Mouse (Mus musculus) cerebellum, adult 18-20 months (tissue): ENCODE measurements around the gene Pou5f1.

Source experiments
- DNase-seq, 2 experiments: peaks; one replicate each; pipeline ENCODE4 v3.0.0; 2021

The Pou5f1 gene

DNA sequence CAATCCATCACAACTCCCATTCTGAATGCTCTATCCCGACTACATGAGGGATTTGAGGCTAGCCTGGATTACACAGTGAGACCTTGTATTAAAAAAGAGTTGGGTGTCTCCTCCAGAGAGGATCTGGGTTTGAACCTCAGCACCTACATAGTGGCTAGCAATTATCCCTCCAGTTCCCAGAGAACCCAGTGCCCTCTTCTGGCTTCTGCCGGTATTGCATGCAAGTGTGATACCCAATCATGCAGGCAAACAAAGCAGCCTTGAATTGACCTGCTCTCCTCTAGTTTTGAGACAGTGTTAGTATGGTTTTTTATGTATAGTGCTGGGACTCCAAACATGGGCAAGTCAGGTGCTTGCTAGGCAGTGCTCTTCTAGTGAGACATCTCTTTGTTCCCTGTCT, 8.1 kb downstream of the Pou5f1 start:
- DNase-seq: peak; percentile 58 to 65

DNA sequence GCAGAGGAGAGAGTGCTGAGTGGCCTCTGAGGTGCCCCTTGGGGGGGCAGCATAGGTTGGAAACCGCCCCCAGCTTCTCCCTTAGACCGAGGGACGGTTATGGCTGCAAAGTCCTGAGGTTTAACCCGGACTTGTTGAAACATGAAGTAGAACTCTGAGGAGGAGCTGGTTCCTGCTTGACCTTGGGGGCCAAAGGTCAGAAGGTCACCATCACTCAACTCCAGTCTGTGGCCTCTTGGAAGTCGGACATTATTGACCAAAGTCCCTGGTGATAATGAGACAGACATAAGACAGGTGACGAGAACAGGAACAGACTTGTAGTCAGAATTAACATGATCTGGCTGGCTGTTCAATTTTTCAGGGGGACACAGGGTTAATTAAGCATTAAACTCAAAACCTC, 8.9 kb downstream of the Pou5f1 start:
- DNase-seq: no peak

DNA sequence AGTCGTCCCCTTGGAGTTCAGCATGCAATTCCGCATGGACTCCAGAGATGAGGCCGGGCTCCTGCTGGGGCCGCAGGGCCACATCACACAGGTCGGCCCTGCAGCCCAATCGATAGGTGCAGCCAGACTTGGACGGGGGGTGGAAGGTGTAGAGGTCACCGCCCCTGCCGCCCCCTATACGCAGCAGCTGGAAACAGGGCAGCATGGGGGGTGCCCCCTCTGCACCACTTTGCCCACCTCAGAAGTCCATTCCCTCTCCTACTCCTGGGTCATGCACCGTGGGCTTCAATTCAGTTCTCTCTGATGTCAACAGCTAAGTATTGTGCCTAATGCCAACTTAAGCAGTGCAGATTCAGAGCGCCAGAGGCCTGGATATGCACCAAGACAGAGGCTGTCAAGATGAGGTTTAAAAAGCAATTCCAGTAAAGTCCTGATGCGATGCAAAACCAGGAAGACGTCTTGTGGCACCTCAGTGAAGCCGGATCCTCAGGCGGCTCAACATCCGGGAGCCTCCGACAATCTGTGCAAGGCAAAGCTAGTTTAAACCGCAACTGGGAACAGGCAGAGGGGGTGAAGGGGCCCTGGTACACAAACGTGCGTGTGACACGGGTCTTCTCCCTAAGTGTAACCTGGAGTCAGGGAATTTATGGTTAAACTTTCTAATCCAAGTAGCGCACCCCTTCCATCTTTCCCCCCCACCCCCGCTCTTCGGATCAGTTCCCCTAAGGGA, 10.3 kb downstream of the Pou5f1 start:
- peak in 1 of 2 experiments; percentile 35 for DNase-seq

DNA sequence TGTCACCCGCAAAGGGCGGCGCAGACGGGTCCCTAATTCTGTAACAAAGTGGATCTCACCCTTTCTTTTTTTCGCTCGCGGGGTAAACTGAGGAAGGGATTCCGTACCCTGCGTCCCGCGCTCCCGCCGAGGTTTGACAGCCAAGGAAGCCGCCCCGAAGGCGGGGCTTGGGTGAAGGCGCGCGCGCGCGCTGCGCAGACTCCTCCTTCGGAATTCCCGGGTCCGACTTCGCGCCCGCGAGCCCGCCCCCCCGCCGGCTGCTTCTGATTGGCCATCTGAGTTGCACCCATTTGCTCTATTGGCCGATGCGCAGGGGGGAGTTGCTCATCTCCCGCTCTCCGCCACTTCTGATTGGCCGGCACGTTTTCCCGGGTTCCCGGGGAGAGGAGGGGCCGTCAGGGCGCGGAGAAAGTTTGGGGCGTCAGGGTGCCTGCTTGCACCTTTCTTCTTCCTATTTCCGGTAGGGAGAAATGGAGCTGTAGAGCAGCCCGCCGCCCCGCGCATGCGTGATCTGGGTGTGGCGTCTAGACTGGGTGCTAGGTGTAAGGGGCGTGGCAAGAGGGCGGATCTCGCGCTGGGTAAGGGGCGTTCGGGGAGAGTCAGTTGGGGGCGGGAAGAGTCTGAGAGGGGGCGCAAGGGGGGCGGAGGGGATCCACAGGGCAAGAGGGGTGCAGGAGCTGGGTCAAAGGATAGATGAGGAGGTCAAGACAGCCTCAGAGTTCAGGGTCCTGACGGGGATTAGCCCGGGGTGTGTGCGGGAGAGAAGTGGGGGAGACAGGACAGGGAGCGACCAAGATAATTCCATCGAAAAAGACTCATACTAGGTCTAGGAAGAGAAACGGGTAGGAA, 11.1 kb downstream of the Pou5f1 start, which contains the start of the genes Tcf19 and Cchcr1:
Tcf19 (minus strand) TSS at position 173 of the 849 bp plus-strand sequence.
Cchcr1 (plus strand) TSS at position 449 of the 849 bp plus-strand sequence.
- DNase-seq: peak; percentile 94 to 96

DNA sequence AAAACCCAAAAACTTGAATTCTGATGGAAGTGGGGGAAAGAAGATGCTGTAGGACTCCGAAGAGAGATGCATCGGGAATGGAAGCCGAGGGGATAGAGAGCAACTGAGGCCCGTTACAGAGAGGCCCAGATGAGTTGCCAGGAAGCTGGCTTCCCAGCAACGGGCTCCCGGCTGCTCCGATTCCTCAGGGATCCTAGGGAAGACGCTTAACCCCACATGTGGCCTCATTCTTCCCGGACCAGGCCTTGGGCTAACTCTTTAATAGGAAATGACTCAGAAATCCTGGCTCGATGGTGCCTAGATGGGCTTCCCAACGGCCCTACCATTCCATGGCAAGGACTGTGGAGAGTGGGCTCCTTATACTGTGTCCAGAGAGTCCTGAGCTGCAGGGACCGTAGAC, 11.7 kb downstream of the Pou5f1 start:
- DNase-seq: no peak

DNA sequence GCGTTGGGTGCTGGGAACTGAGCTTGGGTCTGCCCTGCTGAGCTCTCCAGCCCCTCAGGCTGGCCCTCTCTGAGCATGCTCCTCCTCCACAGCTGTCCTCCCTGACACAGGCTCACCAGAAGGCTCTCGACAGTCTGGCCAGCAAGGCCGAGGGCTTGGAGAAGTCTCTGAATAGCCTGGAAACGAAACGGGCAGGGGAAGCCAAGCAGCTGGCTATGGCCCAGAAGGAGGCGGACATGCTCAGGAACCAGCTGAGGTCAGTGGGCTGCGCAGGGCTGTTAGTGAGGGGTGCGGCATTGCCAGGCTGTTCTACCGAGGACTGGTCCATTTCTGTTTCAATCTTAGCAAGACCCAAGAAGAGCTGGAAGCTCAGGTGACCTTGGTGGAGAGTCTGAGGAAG, 18.5 kb downstream of the Pou5f1 start:
- no peak for DNase-seq

DNA sequence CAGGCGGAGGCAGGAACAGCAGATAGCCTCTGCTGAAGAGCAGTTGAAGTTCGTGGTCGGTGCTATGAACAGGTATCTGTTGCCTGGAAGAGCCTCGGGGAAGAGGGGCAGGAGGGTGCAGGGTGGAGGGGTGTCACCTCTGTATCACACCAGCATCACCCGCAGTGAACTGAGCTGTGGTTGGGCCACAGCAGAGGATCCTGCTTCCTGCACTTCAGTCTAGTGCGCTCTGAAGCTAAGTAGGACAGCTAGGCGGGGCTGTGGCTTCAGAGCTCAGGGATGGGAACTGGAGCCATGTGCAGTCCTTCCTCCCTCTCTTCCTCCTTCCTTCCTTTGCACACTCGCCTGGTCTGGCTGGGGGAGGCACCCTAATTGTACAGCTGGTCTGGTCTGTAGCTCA, 20.8 kb downstream of the Pou5f1 start:
- DNase-seq: no peak

DNA sequence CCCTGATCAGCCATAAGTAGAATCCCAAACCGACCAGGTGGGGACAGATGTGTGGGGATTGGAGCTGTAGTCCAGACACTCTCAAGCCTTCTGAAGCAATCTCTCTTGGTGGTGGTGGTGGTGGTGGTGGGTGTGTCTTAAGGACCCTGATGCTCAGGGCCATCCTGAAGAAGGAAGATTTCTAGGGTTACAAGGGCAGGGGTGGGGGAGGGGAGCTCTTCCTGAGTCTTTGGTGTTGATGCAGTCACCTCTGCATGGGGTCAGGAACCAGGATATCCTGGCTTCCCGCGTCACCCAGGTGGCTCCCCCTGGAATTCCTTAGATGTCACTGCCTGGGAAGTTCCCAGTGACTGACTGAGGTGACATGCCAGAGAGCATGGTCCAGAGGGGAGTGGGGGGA, 26.5 kb downstream of the Pou5f1 start:
- no peak for DNase-seq

DNA sequence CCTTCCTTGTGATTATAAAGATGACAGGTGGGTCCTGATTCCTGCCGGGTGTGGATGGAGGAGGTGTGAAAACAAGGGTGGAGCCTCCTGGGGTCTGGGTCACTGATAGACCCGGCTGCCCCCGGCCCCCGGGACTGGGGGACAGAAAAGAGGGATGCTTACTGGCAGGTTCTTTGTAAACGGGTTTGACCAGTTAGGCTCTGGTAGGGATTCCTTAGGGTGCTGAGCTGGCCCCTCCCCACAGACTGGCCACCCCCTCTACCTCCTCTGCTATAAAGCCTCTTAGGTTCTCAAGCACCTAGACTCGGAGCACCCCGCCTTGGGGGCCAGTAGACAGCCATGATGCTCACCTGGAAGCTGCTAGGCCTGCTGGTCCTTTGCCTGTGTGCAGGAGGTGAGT, 27.1 kb downstream of the Pou5f1 start, which contains the start of gene Psors1c2:
Psors1c2 (plus strand) TSS at position 301 of the 400 bp plus-strand sequence.
- no peak for DNase-seq

DNA sequence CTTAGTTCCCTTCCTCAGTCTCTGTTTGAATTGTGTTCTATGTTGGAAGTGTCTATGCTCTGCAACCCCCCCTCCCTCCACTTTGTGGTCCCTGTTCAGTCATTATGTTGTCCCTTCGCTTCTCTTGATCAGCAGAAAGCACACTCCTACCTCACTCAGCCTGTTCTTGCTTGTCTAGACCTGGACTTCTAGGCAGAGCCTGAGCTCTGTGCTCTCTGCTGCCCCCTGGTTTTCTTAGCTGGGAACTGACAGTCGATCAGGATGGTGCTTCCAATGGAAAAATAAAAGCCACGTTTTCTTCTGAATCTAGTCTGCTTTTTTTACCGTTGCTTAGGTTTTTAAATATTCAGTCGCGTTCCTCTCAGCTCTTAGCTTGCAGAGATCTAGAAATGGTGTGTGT, 28.5 kb downstream of the Pou5f1 start:
- peak; percentile 82 for DNase-seq

DNA sequence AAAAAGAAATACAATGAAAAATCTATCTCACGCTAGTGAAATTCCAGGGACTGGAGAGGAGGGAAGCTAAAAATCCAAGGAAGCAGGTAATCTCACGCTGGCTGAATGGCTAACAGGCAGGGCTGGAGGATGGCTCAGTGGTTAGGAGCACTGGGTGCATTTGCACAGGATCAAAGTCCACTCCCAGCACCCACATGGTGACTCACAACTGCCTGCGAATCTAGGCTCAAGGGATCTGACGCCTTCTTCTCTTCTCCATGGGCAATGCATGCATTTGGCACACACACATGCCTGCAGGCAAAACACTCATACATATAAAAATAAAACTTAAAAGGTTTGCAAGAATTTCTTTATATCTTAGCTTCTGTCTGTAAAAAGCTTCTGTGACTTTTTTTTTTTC, 31.6 kb downstream of the Pou5f1 start:
- no peak for DNase-seq

DNA sequence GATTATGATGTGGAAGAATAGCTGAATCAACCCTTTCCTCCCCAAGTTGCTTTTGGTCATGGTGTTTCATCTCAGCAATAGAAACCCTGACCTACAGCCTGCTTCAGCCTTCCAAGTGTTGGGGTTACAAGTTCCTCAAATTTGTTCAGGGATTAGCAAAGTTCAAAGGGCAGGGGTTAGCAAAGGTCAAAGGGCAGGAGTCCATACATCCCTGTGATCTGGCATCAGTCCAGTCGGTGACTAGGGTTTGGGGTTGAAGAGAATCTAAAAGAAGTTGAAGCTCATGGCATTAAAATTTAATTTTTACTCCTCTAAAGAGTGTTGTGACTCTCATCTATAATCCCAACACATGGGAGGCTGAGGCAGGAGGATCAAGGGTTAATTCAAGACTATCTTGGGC, 32.7 kb downstream of the Pou5f1 start:
- DNase-seq: no peak

DNA sequence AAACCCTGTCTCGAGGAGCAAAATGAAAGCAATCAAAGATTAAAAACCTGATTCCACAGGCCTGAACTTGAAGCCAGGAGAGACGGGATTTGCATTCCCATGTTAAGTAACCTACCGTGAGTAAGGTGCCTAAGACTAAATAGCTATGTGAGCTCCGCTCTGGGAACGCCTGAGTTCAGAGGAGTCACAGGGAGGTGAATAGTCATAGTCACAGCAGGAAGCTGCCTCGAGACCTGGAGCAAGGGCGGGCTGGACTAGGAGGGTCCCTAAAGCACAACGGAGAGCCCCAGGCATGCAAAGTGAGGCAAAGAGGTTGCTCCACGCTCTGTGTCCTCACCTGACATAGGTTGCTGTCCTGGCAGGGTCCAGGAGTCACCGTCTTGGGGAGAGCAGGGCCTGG, 33.7 kb downstream of the Pou5f1 start:
- no peak for DNase-seq

DNA sequence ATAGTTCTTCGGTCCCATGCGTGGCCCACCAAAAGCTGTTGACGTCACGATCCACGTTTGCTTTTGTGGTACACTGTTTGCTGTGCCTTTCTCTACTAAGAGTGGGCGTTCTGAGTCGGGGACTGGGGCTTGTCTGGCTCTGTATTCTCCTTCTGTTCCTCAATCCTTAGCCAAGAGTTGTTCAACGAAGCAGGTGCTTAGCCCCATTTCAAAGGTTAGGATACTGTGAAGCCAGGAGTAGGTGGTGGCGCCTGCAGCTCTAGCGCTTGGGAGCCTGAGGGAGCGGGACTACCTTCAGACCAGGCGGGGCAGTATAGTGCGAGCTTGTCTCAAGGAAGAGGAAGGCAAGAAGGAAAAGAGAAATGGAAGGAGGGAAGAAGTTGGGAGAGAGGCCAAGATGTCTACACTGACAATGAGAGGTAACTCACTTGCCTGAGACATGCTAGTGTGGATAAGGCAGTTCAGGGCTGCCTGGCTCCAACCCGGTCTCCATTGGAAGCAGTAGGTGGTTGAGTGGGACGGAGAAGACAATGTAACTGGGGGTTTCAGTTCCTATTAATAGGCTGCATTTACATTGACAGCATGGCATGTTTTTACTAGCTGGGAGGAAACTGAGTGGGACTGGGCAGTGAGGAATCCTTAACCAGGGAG, 37.1 kb downstream of the Pou5f1 start:
- DNase-seq: no peak

DNA sequence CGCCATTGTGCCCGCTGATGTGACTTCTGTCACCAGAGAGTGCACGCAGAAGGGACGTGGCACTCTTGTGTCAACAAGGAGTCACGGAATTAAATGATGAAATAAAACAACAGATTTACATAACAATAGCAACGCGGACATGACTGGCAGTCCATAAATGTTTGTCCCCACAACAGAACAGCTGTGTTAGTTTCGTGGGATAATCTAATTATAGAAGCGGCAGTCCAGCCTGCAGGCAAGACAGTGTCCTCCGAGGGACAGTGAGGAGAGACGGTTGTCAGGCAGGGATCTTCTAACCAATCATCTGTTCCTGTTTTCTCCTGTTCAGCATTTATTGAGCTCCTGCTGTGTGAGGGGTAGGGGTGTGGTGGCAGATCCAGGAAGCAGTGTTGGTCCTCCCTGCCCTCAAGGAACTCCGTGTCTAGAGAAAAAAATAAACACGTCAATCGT, 37.6 kb downstream of the Pou5f1 start:
- DNase-seq: no peak

DNA sequence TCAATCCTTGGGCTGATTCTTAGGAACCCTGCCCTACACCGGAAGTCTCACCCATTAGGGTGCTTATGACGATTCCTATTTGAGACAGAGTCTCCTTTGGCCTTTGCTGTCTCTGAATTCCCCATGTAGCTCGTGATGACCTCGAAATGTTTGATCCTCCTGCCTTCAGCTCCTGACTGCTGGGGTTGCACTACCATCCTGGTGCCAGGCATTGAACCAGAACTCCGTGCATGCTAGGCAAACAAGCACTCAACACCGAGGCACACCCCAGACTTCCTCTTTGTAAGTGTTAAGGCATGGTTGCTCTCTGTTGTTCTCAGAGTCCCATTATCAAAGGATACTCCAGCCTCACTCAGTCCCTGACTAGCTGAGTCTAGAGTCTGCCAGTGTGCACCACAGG, 38.2 kb downstream of the Pou5f1 start:
- no peak for DNase-seq

DNA sequence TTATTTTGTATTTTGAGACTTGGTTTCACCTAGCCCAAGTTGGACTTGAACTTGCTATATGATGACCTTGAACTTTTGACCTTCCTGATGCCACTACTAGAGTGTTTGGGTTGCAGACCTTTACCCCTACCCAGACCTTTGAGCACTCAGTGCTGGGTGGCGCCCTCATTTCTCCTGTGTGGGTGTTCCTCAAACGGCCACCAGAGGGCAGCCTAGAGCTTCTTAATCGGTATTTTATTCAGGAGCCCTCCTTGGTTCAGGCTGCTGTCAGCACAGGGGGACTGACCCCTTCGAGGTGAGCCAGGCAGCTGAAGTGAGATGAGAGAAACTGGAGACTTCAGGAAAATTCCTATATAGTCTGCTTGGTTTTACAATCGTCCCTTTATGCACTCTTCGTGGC, 38.9 kb downstream of the Pou5f1 start:
- DNase-seq: peak; percentile 48 to 72

DNA sequence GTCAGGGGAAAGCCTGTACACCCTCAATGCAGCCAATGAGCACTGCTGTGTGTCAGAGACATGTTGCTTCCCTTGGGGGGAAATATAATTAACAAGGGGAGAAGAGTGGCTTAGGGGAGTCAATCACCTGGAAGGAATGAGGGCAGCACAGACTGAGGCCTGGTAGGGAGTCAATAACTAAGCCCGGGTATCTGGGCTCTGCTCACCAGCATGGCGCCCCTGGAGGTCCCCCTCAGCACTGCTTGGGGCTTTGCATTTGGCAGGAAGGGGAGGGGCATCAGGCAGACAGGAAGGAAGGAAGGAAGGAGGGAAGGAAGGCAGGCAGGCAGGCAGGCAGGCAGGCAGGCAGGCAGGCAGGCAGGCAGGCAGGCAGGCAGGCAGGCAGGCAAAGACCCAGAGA, 41.6 kb downstream of the Pou5f1 start:
- no peak for DNase-seq

DNA sequence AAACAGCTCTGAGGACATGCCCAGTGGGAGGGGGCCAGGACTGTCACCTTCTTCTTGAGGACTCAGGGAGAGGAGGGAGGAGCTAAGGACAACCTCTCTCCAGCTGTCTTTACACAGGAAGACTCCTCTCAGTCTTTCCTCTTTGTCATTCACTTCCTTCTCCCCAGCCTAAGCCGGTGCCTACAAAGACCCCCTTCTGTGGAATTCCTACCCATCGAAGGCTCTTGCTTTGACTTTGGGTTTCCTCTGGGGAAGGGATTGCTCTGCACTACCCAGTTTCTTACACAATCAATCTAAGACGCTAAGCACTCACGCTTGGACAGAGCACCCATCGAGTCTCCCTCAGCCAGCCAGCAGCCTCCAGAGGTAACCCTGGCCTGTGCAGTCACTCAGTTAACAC, 42.8 kb downstream of the Pou5f1 start:
- DNase-seq: no peak

DNA sequence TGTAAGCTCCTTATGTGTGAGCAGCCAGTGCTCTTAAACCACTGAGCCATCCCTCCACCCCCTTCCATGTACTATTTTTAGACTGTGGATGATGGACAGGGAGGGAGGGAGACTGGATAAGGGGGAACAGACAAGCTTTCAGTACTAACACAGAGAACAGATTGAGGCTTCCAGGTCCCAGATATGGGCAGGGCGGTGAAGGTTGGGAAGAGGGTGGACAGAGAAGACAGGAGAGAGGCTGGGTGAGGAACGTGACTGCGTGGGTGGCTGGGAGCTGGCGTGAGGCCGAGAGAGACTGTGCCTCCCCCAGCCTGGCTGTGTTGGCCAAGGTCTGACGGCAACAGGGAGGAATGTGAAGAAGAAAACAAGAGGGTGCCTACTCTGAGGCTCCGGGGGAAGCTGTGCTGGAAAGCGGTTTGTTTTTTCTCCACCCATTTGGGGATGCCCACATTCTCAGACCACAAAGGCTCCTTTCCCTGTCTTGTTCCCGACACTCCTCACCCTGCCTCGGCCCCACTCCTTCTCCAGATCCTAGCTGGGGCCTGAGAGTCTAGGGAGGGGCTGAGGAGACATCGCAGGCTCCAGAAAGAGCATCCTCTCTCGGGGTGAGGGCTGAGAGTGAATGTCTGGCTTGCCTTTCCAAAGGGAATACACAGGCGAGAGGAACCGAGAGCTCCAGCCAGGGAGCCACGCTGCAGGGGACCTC, 43.8 kb downstream of the Pou5f1 start:
- peak; percentile 82 to 83 for DNase-seq

DNA sequence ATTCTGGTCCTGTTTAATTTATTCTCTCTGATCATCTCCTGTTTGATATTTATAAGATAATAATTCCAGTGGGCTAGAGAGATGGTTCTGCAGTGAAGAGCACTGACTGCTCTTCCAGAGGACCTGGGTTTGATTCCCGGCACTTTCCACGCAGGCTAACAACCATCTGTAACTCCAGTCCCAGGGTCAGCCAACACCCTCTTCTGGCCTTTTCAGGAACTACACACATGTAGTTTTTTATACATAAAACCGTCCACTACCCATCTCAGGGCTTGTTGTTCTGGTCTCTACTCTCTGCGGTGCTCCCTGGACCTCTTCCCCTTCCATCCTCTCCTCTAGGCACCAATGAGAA, 44.3 kb downstream of the Pou5f1 start:
- DNase-seq: no peak

DNA sequence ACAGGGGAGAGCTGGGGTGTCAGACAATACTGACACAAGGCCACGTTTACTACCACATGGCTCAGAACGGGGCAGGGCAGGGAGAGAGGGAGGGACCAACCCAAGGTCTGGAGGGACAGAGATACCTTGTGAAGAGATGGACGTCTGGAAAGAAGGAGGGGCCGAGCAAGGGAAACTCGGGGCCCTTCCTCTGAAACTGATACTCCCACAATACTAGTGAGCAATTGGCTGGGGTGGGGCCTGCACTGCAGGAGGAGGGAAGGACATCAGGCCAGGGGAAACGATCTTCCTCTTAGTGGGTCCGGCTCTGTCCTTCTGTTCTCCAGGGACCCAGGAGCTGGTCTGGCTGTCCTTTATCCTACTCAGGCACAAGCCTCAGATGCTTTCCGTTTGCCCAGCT, 45.1 kb downstream of the Pou5f1 start:
- no peak for DNase-seq

DNA sequence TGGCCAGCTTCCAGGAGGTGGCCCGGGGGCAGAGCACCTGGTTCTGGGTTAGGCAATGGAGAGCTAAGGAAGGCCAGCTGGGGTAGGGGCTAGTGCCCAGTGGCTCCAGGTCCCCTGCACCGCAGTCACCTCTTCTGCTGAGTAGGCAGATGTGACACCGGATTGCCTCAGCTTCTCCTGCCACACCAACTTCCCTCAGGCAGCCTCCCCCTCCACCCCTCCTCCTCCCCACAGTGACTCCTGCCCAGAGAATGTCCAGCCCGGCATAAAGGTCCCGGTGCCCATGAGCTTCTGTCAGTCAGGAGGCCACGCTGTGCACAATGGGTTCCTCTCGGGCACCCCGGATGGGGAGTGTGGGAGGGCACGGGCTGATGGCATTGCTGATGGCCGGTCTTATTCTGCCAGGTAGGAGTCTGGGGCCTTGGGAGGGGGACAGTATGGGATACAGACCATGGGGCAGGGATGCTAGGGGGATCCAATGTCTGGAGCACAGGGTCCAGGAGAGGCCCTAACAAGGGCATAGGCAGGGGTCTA, 46.1 kb downstream of the Pou5f1 start, which contains the start of gene Cdsn:
Cdsn (plus strand) TSS at position 248 of the 534 bp plus-strand sequence.
- no peak for DNase-seq
